Mouse (Mus musculus): Measurements from ENCODE around the gene Gapt. TPM values are rescaled to one million over a fixed set of nuclear protein-coding genes. Genes with fewer than 3 reads are reported as not detected.
"Not testable (repeated sequence)": the region's sequence is repeated elsewhere in the genome, so short reads cannot be mapped to it uniquely, and the experiment has no call there.

The Gapt gene
- polyA plus RNA-seq, 1 experiment from 2014 or later = 0.38 TPM

GRCm38 (mm10) chr13:110395179-110395794 lies 38.3 kb upstream of the Gapt start:
- ATAC-seq (replicated peaks; ENCODE audit: extremely low read depth, insufficient read depth, low FRiP score) = peak; percentile 16
- no peaks in the 10 kb centered on the region for H3K27me3 ChIP-seq (ENCODE audit: control insufficient read depth, insufficient read depth, low read length)
- 1% methylated on average over 36 of the region's 41 CpGs for WGBS
- peaks cover 28% of the 10 kb centered on the region for H3K36me3 ChIP-seq (ENCODE audit: control insufficient read depth, insufficient read depth)
- H3K4me3 ChIP-seq (ENCODE audit: low read length) = peak overlapping the region; percentile 77
- peaks cover 16% of the 10 kb centered on the region for H3K4me1 ChIP-seq (ENCODE audit: control insufficient read depth, insufficient read depth, low read length)
- peak overlapping the region; percentile 70 for H3K4me2 ChIP-seq (ENCODE audit: low read depth, low read length)
- peak overlapping the region; percentile 96 for H3K9ac ChIP-seq (ENCODE audit: low read length)
- no peaks in the 10 kb centered on the region for H3K9me3 ChIP-seq (replicated peaks; ENCODE audit: control insufficient read depth, low read length)
- H3K27ac ChIP-seq (ENCODE audit: low read length) = peak overlapping the region; percentile 89

- peaks cover 14% of the 10 kb centered on the region for H3K4me1 ChIP-seq (ENCODE audit: control insufficient read depth, insufficient read depth, low read length)
- peak within 1 kb of the TSS; percentile 77 for H3K4me3 ChIP-seq (ENCODE audit: low read length)
- peak within 1 kb of the TSS; percentile 70 for H3K4me2 ChIP-seq (ENCODE audit: low read depth, low read length)
- peak within 1 kb of the TSS; percentile 96 for H3K9ac ChIP-seq (ENCODE audit: low read length)
- peaks cover 2% of the 10 kb centered on the region; the same call in 1 of the 2 replicates for H3K9me3 ChIP-seq (replicated peaks; ENCODE audit: control insufficient read depth, low read length)
- H3K27ac ChIP-seq (ENCODE audit: low read length) = peak within 1 kb of the TSS; percentile 89
- no peaks in the 10 kb centered on the region for H3K27me3 ChIP-seq (ENCODE audit: control insufficient read depth, insufficient read depth, low read length)
- peak; percentile 95 for ATAC-seq (replicated peaks; ENCODE audit: extremely low read depth, insufficient read depth, low FRiP score)
- peaks cover 20% of the 10 kb centered on the region for H3K36me3 ChIP-seq (ENCODE audit: control insufficient read depth, insufficient read depth)
- WGBS = under 1% methylated on average over 71 of the region's 71 CpGs
Observed at GRCm38 (mm10) chr13:110394291-110395178, 37.5 kb upstream of the Gapt start, which contains the start of gene Plk2. Gene Plk2, plus strand, starts transcription at chr13:110395046.

GRCm38 (mm10) chr13:110392631-110393030 lies 35.6 kb upstream of the Gapt start:
- Histone ChIP-seq H3K9me3 (replicated peaks; ENCODE audit: control insufficient read depth, low read length) (peaks cover 2% of the 10 kb centered on the region; the same call in 1 of the 2 replicates), H3K27me3 (ENCODE audit: control insufficient read depth, insufficient read depth, low read length) (no peaks in the 10 kb centered on the region), H3K4me2 (ENCODE audit: low read depth, low read length) (no peak overlapping the region), H3K9ac (ENCODE audit: low read length) (no peak overlapping the region), H3K27ac (ENCODE audit: low read length) (no peak overlapping the region), H3K4me3 (ENCODE audit: low read length) (no peak overlapping the region), H3K36me3 (ENCODE audit: control insufficient read depth, insufficient read depth) (peaks cover 1% of the 10 kb centered on the region; the same call in 1 of the 2 replicates), H3K4me1 (ENCODE audit: control insufficient read depth, insufficient read depth, low read length) (peaks cover 4% of the 10 kb centered on the region)
- ATAC-seq (replicated peaks; ENCODE audit: extremely low read depth, insufficient read depth, low FRiP score) = no peak
- WGBS = 50% methylated on average over 3 of the region's 3 CpGs

GRCm38 (mm10) chr13:110392210-110392609 lies 35.2 kb upstream of the Gapt start:
- H3K4me2 ChIP-seq (ENCODE audit: low read depth, low read length) = no peak overlapping the region
- WGBS = 13% methylated on average over 8 of the region's 8 CpGs
- H3K4me3 ChIP-seq (ENCODE audit: low read length) = no peak overlapping the region
- H3K9me3 ChIP-seq (replicated peaks; ENCODE audit: control insufficient read depth, low read length) = peaks cover 2% of the 10 kb centered on the region; the same call in 1 of the 2 replicates
- no peaks in the 10 kb centered on the region for H3K27me3 ChIP-seq (ENCODE audit: control insufficient read depth, insufficient read depth, low read length)
- H3K27ac ChIP-seq (ENCODE audit: low read length) = no peak overlapping the region
- no peak for ATAC-seq (replicated peaks; ENCODE audit: extremely low read depth, insufficient read depth, low FRiP score)
- peaks cover 4% of the 10 kb centered on the region; the same call in 1 of the 2 replicates for H3K4me1 ChIP-seq (ENCODE audit: control insufficient read depth, insufficient read depth, low read length)
- no peaks in the 10 kb centered on the region for H3K36me3 ChIP-seq (ENCODE audit: control insufficient read depth, insufficient read depth)
- H3K9ac ChIP-seq (ENCODE audit: low read length) = no peak overlapping the region

GRCm38 (mm10) chr13:110384514-110384913 lies 27.5 kb upstream of the Gapt start:
- Histone ChIP-seq H3K36me3 (ENCODE audit: control insufficient read depth, insufficient read depth) (no peaks in the 10 kb centered on the region), H3K4me3 (ENCODE audit: low read length) (no peak overlapping the region), H3K27me3 (ENCODE audit: control insufficient read depth, insufficient read depth, low read length) (no peaks in the 10 kb centered on the region), H3K27ac (ENCODE audit: low read length) (no peak overlapping the region), H3K9me3 (replicated peaks; ENCODE audit: control insufficient read depth, low read length) (no peaks in the 10 kb centered on the region), H3K4me1 (ENCODE audit: control insufficient read depth, insufficient read depth, low read length) (no peaks in the 10 kb centered on the region), H3K4me2 (ENCODE audit: low read depth, low read length) (no peak overlapping the region), H3K9ac (ENCODE audit: low read length) (no peak overlapping the region)
- WGBS = 49% methylated on average over 6 of the region's 6 CpGs
- ATAC-seq (replicated peaks; ENCODE audit: extremely low read depth, insufficient read depth, low FRiP score) = no peak

- H3K4me3 ChIP-seq (ENCODE audit: low read length) = no peak overlapping the region
- H3K4me2 ChIP-seq (ENCODE audit: low read depth, low read length) = no peak overlapping the region
- H3K27ac ChIP-seq (ENCODE audit: low read length) = no peak overlapping the region
- H3K27me3 ChIP-seq (ENCODE audit: control insufficient read depth, insufficient read depth, low read length) = no peaks in the 10 kb centered on the region
- no peaks in the 10 kb centered on the region for H3K36me3 ChIP-seq (ENCODE audit: control insufficient read depth, insufficient read depth)
- no peaks in the 10 kb centered on the region for H3K9me3 ChIP-seq (replicated peaks; ENCODE audit: control insufficient read depth, low read length)
- 18% methylated on average over 5 of the region's 5 CpGs for WGBS
- H3K9ac ChIP-seq (ENCODE audit: low read length) = no peak overlapping the region
- no peak for ATAC-seq (replicated peaks; ENCODE audit: extremely low read depth, insufficient read depth, low FRiP score)
- no peaks in the 10 kb centered on the region for H3K4me1 ChIP-seq (ENCODE audit: control insufficient read depth, insufficient read depth, low read length)
Observed at GRCm38 (mm10) chr13:110382447-110382901, 25.5 kb upstream of the Gapt start.

- Histone ChIP-seq H3K36me3 (ENCODE audit: control insufficient read depth, insufficient read depth) (no peaks in the 10 kb centered on the region), H3K4me3 (ENCODE audit: low read length) (no peak overlapping the region), H3K4me1 (ENCODE audit: control insufficient read depth, insufficient read depth, low read length) (no peaks in the 10 kb centered on the region), H3K4me2 (ENCODE audit: low read depth, low read length) (no peak overlapping the region), H3K27me3 (ENCODE audit: control insufficient read depth, insufficient read depth, low read length) (no peaks in the 10 kb centered on the region), H3K9me3 (replicated peaks; ENCODE audit: control insufficient read depth, low read length) (peaks cover 4% of the 10 kb centered on the region; the same call in 1 of the 2 replicates), H3K9ac (ENCODE audit: low read length) (no peak overlapping the region), H3K27ac (ENCODE audit: low read length) (no peak overlapping the region)
- 92% methylated on average over 1 of the region's 1 CpGs for WGBS
- no peak for ATAC-seq (replicated peaks; ENCODE audit: extremely low read depth, insufficient read depth, low FRiP score)
Observed at GRCm38 (mm10) chr13:110369673-110370072, 12.7 kb upstream of the Gapt start.

GRCm38 (mm10) chr13:110368556-110369040 lies 11.6 kb upstream of the Gapt start:
- H3K27ac ChIP-seq (ENCODE audit: low read length); H3K4me1 ChIP-seq (ENCODE audit: control insufficient read depth, insufficient read depth, low read length); H3K4me2 ChIP-seq (ENCODE audit: low read depth, low read length); H3K9ac ChIP-seq (ENCODE audit: low read length); H3K9me3 ChIP-seq (replicated peaks; ENCODE audit: control insufficient read depth, low read length); H3K27me3 ChIP-seq (ENCODE audit: control insufficient read depth, insufficient read depth, low read length); H3K4me3 ChIP-seq (ENCODE audit: low read length); H3K36me3 ChIP-seq (ENCODE audit: control insufficient read depth, insufficient read depth); ATAC-seq (replicated peaks; ENCODE audit: extremely low read depth, insufficient read depth, low FRiP score): not testable (repeated sequence)
- 44% methylated on average over 6 of the region's 6 CpGs for WGBS
